Mouse (Mus musculus): ENCODE measurements around the gene Sdk1. TPM values are rescaled to one million over a fixed set of nuclear protein-coding genes. Genes with fewer than 3 reads are reported as not detected.
A peak's percentile ranks its signal among the peaks of the same experiment; 100 is the strongest.

Gene Sdk1
- polyA plus RNA-seq, 1 experiment from 2014 or later: 2.0 TPM

- 51% methylated on average over 17 of the region's 17 CpGs for WGBS
- peak overlapping the region; percentile 9; the same call in 1 of the 2 replicates for H3K27ac ChIP-seq (ENCODE audit: low read depth, low read length)
Measured at GRCm38 (mm10) chr5:142156868-142157852, 915.9 kb downstream of the Sdk1 start.

GRCm38 (mm10) chr5:142163483-142163882 lies 922.2 kb downstream of the Sdk1 start:
- Histone ChIP-seq H3K27me3 (replicated peaks; ENCODE audit: control insufficient read depth, insufficient read depth, low read length) (no peaks in the 10 kb centered on the region; the same call in 1 of the 2 replicates), H3K4me3 (ENCODE audit: low read length) (no peak overlapping the region), H3K9me3 (ENCODE audit: control insufficient read depth, low read length) (no peaks in the 10 kb centered on the region), H3K27ac (ENCODE audit: low read depth, low read length) (no peak overlapping the region), H3K4me2 (ENCODE audit: low read length) (no peak overlapping the region), H3K9ac (ENCODE audit: low read depth, low read length) (no peak overlapping the region), H3K36me3 (ENCODE audit: control insufficient read depth, insufficient read depth, low read length) (no peaks in the 10 kb centered on the region), H3K4me1 (ENCODE audit: control insufficient read depth, insufficient read depth, low read depth, low read length) (no peaks in the 10 kb centered on the region)
- no peak for ATAC-seq
- 88% methylated on average over 4 of the region's 4 CpGs for WGBS

More at GRCm38 (mm10) chr5:142156868-142157852, 915.9 kb downstream of the Sdk1 start:
- Histone ChIP-seq H3K4me2 (ENCODE audit: low read length) (no peak overlapping the region), H3K4me3 (ENCODE audit: low read length) (no peak overlapping the region), H3K36me3 (ENCODE audit: control insufficient read depth, insufficient read depth, low read length) (0 out of 2 replicates have a peak, but pooled peaks cover 2% of the 10 kb centered on the region), H3K9ac (ENCODE audit: low read depth, low read length) (no peak overlapping the region), H3K4me1 (ENCODE audit: control insufficient read depth, insufficient read depth, low read depth, low read length) (no peaks in the 10 kb centered on the region; the same call in 1 of the 2 replicates), H3K27me3 (replicated peaks; ENCODE audit: control insufficient read depth, insufficient read depth, low read length) (no peaks in the 10 kb centered on the region), H3K9me3 (ENCODE audit: control insufficient read depth, low read length) (0 out of 2 replicates have a peak, but pooled peaks cover 3% of the 10 kb centered on the region)
- peak; percentile 52; the same call in 1 of the 2 replicates for ATAC-seq

GRCm38 (mm10) chr5:142173636-142174035 lies 932.3 kb downstream of the Sdk1 start:
- WGBS: 58% methylated on average over 4 of the region's 4 CpGs

GRCm38 (mm10) chr5:142178164-142178563 lies 936.9 kb downstream of the Sdk1 start:
- no peak overlapping the region for H3K9ac ChIP-seq (ENCODE audit: low read depth, low read length)
- no peak overlapping the region for H3K4me3 ChIP-seq (ENCODE audit: low read length)
- WGBS: 31% methylated on average over 8 of the region's 8 CpGs
- no peaks in the 10 kb centered on the region for H3K9me3 ChIP-seq (ENCODE audit: control insufficient read depth, low read length)
- peak; percentile 53 for ATAC-seq
- H3K4me2 ChIP-seq (ENCODE audit: low read length): no peak overlapping the region
- peaks cover 13% of the 10 kb centered on the region for H3K4me1 ChIP-seq (ENCODE audit: control insufficient read depth, insufficient read depth, low read depth, low read length)
- no peaks in the 10 kb centered on the region for H3K36me3 ChIP-seq (ENCODE audit: control insufficient read depth, insufficient read depth, low read length)
- peaks cover 5% of the 10 kb centered on the region; the same call in 1 of the 2 replicates for H3K27me3 ChIP-seq (replicated peaks; ENCODE audit: control insufficient read depth, insufficient read depth, low read length)
- 0 out of 2 replicates have a peak overlapping the region, but pooled peaks have one; percentile 10 for H3K27ac ChIP-seq (ENCODE audit: low read depth, low read length)

More at GRCm38 (mm10) chr5:142173636-142174035, 932.3 kb downstream of the Sdk1 start:
- no peak for ATAC-seq
- Histone ChIP-seq H3K9me3 (ENCODE audit: control insufficient read depth, low read length) (0 out of 2 replicates have a peak, but pooled peaks cover 2% of the 10 kb centered on the region), H3K27ac (ENCODE audit: low read depth, low read length) (no peak overlapping the region), H3K9ac (ENCODE audit: low read depth, low read length) (no peak overlapping the region), H3K4me1 (ENCODE audit: control insufficient read depth, insufficient read depth, low read depth, low read length) (peaks cover 4% of the 10 kb centered on the region; the same call in 1 of the 2 replicates), H3K27me3 (replicated peaks; ENCODE audit: control insufficient read depth, insufficient read depth, low read length) (peaks cover 3% of the 10 kb centered on the region; the same call in 1 of the 2 replicates), H3K4me2 (ENCODE audit: low read length) (no peak overlapping the region), H3K4me3 (ENCODE audit: low read length) (no peak overlapping the region), H3K36me3 (ENCODE audit: control insufficient read depth, insufficient read depth, low read length) (no peaks in the 10 kb centered on the region)

GRCm38 (mm10) chr5:142179304-142179703 lies 938.0 kb downstream of the Sdk1 start:
- Histone ChIP-seq H3K9ac (ENCODE audit: low read depth, low read length) (no peak overlapping the region), H3K4me1 (ENCODE audit: control insufficient read depth, insufficient read depth, low read depth, low read length) (peaks cover 13% of the 10 kb centered on the region), H3K4me2 (ENCODE audit: low read length) (no peak overlapping the region), H3K9me3 (ENCODE audit: control insufficient read depth, low read length) (no peaks in the 10 kb centered on the region), H3K4me3 (ENCODE audit: low read length) (no peak overlapping the region), H3K27me3 (replicated peaks; ENCODE audit: control insufficient read depth, insufficient read depth, low read length) (peaks cover 5% of the 10 kb centered on the region; the same call in 1 of the 2 replicates), H3K27ac (ENCODE audit: low read depth, low read length) (no peak overlapping the region), H3K36me3 (ENCODE audit: control insufficient read depth, insufficient read depth, low read length) (no peaks in the 10 kb centered on the region)
- ATAC-seq: peak; percentile 64; the same call in 1 of the 2 replicates
- WGBS: 21% methylated on average over 11 of the region's 11 CpGs

GRCm38 (mm10) chr5:142181862-142182261 lies 940.6 kb downstream of the Sdk1 start:
- no peak overlapping the region for H3K4me2 ChIP-seq (ENCODE audit: low read length)
- H3K4me1 ChIP-seq (ENCODE audit: control insufficient read depth, insufficient read depth, low read depth, low read length): peaks cover 13% of the 10 kb centered on the region
- H3K27ac ChIP-seq (ENCODE audit: low read depth, low read length): no peak overlapping the region
- H3K27me3 ChIP-seq (replicated peaks; ENCODE audit: control insufficient read depth, insufficient read depth, low read length): 0 out of 2 replicates have a peak, but pooled peaks cover 3% of the 10 kb centered on the region
- no peak overlapping the region for H3K9ac ChIP-seq (ENCODE audit: low read depth, low read length)
- no peaks in the 10 kb centered on the region for H3K36me3 ChIP-seq (ENCODE audit: control insufficient read depth, insufficient read depth, low read length)
- WGBS: 72% methylated on average over 14 of the region's 14 CpGs
- ATAC-seq: no peak
- H3K4me3 ChIP-seq (ENCODE audit: low read length): no peak overlapping the region
- H3K9me3 ChIP-seq (ENCODE audit: control insufficient read depth, low read length): no peaks in the 10 kb centered on the region

- no peaks in the 10 kb centered on the region for H3K27me3 ChIP-seq (replicated peaks; ENCODE audit: control insufficient read depth, insufficient read depth, low read length)
- WGBS: 81% methylated on average over 4 of the region's 5 CpGs
- ATAC-seq: no peak
- H3K9me3 ChIP-seq (ENCODE audit: control insufficient read depth, low read length): no peaks in the 10 kb centered on the region
- no peaks in the 10 kb centered on the region for H3K36me3 ChIP-seq (ENCODE audit: control insufficient read depth, insufficient read depth, low read length)
- H3K4me2 ChIP-seq (ENCODE audit: low read length): no peak overlapping the region
- H3K4me1 ChIP-seq (ENCODE audit: control insufficient read depth, insufficient read depth, low read depth, low read length): no peaks in the 10 kb centered on the region
- H3K27ac ChIP-seq (ENCODE audit: low read depth, low read length): no peak overlapping the region
- H3K9ac ChIP-seq (ENCODE audit: low read depth, low read length): no peak overlapping the region
- no peak overlapping the region for H3K4me3 ChIP-seq (ENCODE audit: low read length)
Measured at GRCm38 (mm10) chr5:142188765-142189164, 947.5 kb downstream of the Sdk1 start.

GRCm38 (mm10) chr5:142209911-142210310 lies 968.6 kb downstream of the Sdk1 start:
- Histone ChIP-seq H3K9me3 (ENCODE audit: control insufficient read depth, low read length) (no peaks in the 10 kb centered on the region), H3K4me1 (ENCODE audit: control insufficient read depth, insufficient read depth, low read depth, low read length) (no peaks in the 10 kb centered on the region), H3K9ac (ENCODE audit: low read depth, low read length) (no peak overlapping the region), H3K4me3 (ENCODE audit: low read length) (no peak overlapping the region), H3K27ac (ENCODE audit: low read depth, low read length) (no peak overlapping the region), H3K36me3 (ENCODE audit: control insufficient read depth, insufficient read depth, low read length) (no peaks in the 10 kb centered on the region), H3K27me3 (replicated peaks; ENCODE audit: control insufficient read depth, insufficient read depth, low read length) (no peaks in the 10 kb centered on the region), H3K4me2 (ENCODE audit: low read length) (no peak overlapping the region)
- ATAC-seq: no peak

GRCm38 (mm10) chr5:142212252-142212651 lies 971.0 kb downstream of the Sdk1 start:
- no peaks in the 10 kb centered on the region for H3K27me3 ChIP-seq (replicated peaks; ENCODE audit: control insufficient read depth, insufficient read depth, low read length)
- no peak overlapping the region for H3K4me2 ChIP-seq (ENCODE audit: low read length)
- no peak overlapping the region for H3K9ac ChIP-seq (ENCODE audit: low read depth, low read length)
- H3K4me3 ChIP-seq (ENCODE audit: low read length): no peak overlapping the region
- no peaks in the 10 kb centered on the region for H3K36me3 ChIP-seq (ENCODE audit: control insufficient read depth, insufficient read depth, low read length)
- no peak for ATAC-seq
- peaks cover 3% of the 10 kb centered on the region; the same call in 1 of the 2 replicates for H3K4me1 ChIP-seq (ENCODE audit: control insufficient read depth, insufficient read depth, low read depth, low read length)
- 63% methylated on average over 11 of the region's 11 CpGs for WGBS
- H3K27ac ChIP-seq (ENCODE audit: low read depth, low read length): no peak overlapping the region
- no peaks in the 10 kb centered on the region for H3K9me3 ChIP-seq (ENCODE audit: control insufficient read depth, low read length)

Measured in hindbrain, embryonic 16.5 days (tissue).